Mouse (Mus musculus): Measurements from ENCODE around the gene Fermt3. TPM values are rescaled to one million over a fixed set of nuclear protein-coding genes. Genes with fewer than 3 reads are reported as not detected.

The Fermt3 gene
- polyA plus RNA-seq, 1 experiment from 2014 or later = 4.0 TPM

DNA sequence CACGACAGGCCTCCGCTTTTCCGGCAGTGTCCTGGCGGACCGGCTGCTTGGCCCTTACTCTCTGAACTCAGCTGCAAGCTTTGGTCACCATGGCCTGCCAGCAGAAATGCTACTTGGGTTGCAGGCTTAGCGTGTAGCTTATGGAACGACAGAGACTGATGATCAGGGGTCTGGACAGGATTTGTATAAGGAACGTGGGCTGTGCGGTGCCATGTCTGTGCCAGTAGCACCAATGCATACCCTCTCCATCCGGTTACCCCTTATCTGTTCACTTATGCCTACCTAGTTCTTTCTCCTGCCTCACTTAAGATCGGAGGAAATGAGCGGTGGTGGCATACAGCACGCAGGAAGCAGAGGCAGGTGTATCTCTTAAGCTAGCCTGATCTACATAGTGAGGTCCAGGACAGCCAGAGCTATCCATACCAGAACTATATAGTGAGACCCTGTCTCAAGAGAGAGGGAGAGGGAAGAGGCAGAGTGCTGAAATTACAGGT lies 21.4 kb upstream of the Fermt3 start:
- no peak for ATAC-seq
- Histone ChIP-seq H3K36me3 (ENCODE audit: control insufficient read depth, insufficient read depth, low read length) (no peaks in the 10 kb centered on the region), H3K27me3 (replicated peaks; ENCODE audit: control insufficient read depth, insufficient read depth, low read length) (no peaks in the 10 kb centered on the region), H3K4me1 (ENCODE audit: control insufficient read depth, insufficient read depth, low read depth, low read length) (peaks cover 22% of the 10 kb centered on the region), H3K9ac (ENCODE audit: low read depth, low read length) (peak overlapping the region; percentile 72), H3K9me3 (ENCODE audit: control insufficient read depth, low read length) (no peaks in the 10 kb centered on the region), H3K4me3 (ENCODE audit: low read length) (peak overlapping the region; percentile 47), H3K27ac (ENCODE audit: low read depth, low read length) (peak overlapping the region; percentile 87), H3K4me2 (ENCODE audit: low read length) (peak overlapping the region; percentile 72)
- WGBS = 24% methylated on average over 13 of the region's 13 CpGs

DNA sequence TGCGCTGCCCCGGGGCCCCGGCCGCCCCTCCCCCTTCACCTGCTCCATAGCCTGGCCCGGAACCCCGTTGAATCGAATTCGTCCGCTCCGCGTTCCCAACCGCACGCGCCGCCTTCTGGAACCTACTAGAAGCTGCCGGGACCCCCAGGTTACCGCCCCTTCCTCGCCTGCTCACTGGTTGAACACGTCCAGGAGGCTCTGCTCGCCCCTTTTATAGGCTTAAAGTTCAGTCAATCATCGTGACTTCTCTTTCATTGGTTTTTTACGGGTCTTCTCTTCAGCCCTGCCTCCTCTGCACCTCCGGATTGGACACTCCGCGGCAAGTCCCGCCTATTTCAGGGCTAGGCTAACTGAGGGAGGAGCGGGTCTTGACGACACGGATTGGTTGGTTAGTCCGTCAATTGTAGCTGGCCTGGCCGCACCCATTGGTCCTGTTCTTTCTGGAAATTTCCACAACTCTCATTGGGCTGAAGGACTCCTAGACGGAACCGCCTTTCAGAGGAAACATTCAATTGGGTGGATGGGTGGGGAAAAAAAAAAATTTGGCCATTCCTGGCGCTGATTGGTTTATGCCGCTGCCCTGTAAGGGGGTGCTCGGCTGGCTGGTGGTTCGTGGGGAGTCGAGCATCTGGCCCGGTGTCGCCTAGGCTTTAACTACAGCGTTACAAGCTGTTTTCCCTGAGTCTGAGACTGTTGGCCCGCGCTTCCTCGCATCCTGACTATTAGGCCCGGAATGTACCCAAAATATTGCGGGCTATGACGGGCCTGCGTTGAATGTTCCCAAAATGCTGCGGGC lies 20.8 kb upstream of the Fermt3 start, which contains the start of gene Stip1:
TSS of gene Stip1 (minus strand) at position 127 of the 796 bp plus-strand sequence.
- peaks cover 22% of the 10 kb centered on the region for H3K4me1 ChIP-seq (ENCODE audit: control insufficient read depth, insufficient read depth, low read depth, low read length)
- H3K9me3 ChIP-seq (ENCODE audit: control insufficient read depth, low read length) = no peaks in the 10 kb centered on the region
- no peaks in the 10 kb centered on the region for H3K36me3 ChIP-seq (ENCODE audit: control insufficient read depth, insufficient read depth, low read length)
- peak within 1 kb of the TSS; percentile 77 for H3K4me3 ChIP-seq (ENCODE audit: low read length)
- WGBS = 1% methylated on average over 49 of the region's 49 CpGs
- peak within 1 kb of the TSS; percentile 72 for H3K4me2 ChIP-seq (ENCODE audit: low read length)
- no peaks in the 10 kb centered on the region for H3K27me3 ChIP-seq (replicated peaks; ENCODE audit: control insufficient read depth, insufficient read depth, low read length)
- peak; percentile 99 for ATAC-seq
- peak within 1 kb of the TSS; percentile 87 for H3K27ac ChIP-seq (ENCODE audit: low read depth, low read length)
- peak within 1 kb of the TSS; percentile 93 for H3K9ac ChIP-seq (ENCODE audit: low read depth, low read length)

DNA sequence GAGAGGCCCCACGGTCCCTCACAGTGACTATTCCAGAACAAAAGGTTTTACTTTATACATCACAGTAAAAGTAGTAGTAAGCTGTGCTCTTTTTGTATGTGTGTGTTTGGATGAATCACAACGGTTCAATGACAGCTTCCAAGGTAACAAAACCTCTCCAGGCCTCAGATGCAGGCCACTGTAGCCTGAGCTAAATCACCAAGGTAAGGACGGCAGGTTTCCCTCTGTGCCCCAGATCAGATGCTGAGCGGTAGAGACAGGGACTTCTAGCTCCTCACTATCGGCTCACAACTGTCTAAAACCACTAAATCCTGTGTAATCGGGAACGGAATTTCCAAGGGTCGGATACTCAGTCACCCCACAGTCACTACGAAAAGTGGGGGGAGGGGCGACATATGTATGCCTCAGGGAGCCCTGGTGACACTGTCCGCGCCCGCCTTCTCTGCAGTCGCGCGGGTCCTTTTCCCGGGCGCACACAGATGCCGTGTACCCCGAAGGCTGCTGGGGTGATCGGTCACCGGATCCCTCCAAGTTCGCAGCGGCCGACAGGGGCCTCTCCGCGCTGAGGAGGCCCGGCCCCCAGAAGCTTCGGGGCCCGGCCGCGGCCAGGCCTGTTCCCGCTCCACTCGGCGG lies 19.9 kb upstream of the Fermt3 start:
- peaks cover 22% of the 10 kb centered on the region for H3K4me1 ChIP-seq (ENCODE audit: control insufficient read depth, insufficient read depth, low read depth, low read length)
- no peaks in the 10 kb centered on the region for H3K27me3 ChIP-seq (replicated peaks; ENCODE audit: control insufficient read depth, insufficient read depth, low read length)
- H3K27ac ChIP-seq (ENCODE audit: low read depth, low read length) = peak overlapping the region; percentile 81
- no peaks in the 10 kb centered on the region for H3K9me3 ChIP-seq (ENCODE audit: control insufficient read depth, low read length)
- no peaks in the 10 kb centered on the region for H3K36me3 ChIP-seq (ENCODE audit: control insufficient read depth, insufficient read depth, low read length)
- peak overlapping the region; percentile 77 for H3K4me3 ChIP-seq (ENCODE audit: low read length)
- 2% methylated on average over 29 of the region's 35 CpGs for WGBS
- peak overlapping the region; percentile 65 for H3K4me2 ChIP-seq (ENCODE audit: low read length)
- peak; percentile 3; the same call in 1 of the 2 replicates for ATAC-seq
- peak overlapping the region; percentile 93 for H3K9ac ChIP-seq (ENCODE audit: low read depth, low read length)

- peaks cover 16% of the 10 kb centered on the region for H3K4me1 ChIP-seq (ENCODE audit: control insufficient read depth, insufficient read depth, low read depth, low read length)
- H3K4me2 ChIP-seq (ENCODE audit: low read length) = no peak overlapping the region
- H3K27ac ChIP-seq (ENCODE audit: low read depth, low read length) = no peak overlapping the region
- peaks cover 38% of the 10 kb centered on the region for H3K36me3 ChIP-seq (ENCODE audit: control insufficient read depth, insufficient read depth, low read length)
- H3K9me3 ChIP-seq (ENCODE audit: control insufficient read depth, low read length) = no peaks in the 10 kb centered on the region
- 91% methylated on average over 5 of the region's 5 CpGs for WGBS
- no peak overlapping the region for H3K9ac ChIP-seq (ENCODE audit: low read depth, low read length)
- H3K27me3 ChIP-seq (replicated peaks; ENCODE audit: control insufficient read depth, insufficient read depth, low read length) = no peaks in the 10 kb centered on the region
- no peak for ATAC-seq
- H3K4me3 ChIP-seq (ENCODE audit: low read length) = no peak overlapping the region
Observed at GRCm38 (mm10) chr19:7034006-7034405, 14.7 kb upstream of the Fermt3 start.

DNA sequence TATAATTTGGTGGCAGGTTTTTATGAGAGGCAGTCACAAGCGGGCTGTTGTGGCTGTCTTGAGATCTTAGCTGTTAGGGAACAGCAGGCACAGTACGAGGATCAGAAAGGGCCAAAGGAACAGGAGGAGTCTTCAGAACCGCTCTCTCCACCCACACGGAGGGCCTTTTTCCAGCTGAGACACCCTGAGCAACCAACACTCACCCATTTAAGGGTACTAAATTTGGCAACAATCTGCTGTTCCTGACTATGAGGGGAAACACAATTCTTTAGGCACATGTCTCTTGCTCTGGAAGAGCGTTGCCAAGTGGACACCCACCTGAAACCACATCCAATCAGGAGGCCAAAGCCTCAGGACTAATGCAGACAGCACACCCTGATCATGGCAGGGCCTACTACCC lies 10.3 kb upstream of the Fermt3 start:
- no peak overlapping the region for H3K4me2 ChIP-seq (ENCODE audit: low read length)
- no peak overlapping the region for H3K9ac ChIP-seq (ENCODE audit: low read depth, low read length)
- ATAC-seq = no peak
- no peaks in the 10 kb centered on the region for H3K9me3 ChIP-seq (ENCODE audit: control insufficient read depth, low read length)
- no peak overlapping the region for H3K4me3 ChIP-seq (ENCODE audit: low read length)
- H3K36me3 ChIP-seq (ENCODE audit: control insufficient read depth, insufficient read depth, low read length) = peaks cover 62% of the 10 kb centered on the region
- H3K27ac ChIP-seq (ENCODE audit: low read depth, low read length) = no peak overlapping the region
- no peaks in the 10 kb centered on the region for H3K4me1 ChIP-seq (ENCODE audit: control insufficient read depth, insufficient read depth, low read depth, low read length)
- H3K27me3 ChIP-seq (replicated peaks; ENCODE audit: control insufficient read depth, insufficient read depth, low read length) = no peaks in the 10 kb centered on the region
- 95% methylated on average over 5 of the region's 5 CpGs for WGBS

DNA sequence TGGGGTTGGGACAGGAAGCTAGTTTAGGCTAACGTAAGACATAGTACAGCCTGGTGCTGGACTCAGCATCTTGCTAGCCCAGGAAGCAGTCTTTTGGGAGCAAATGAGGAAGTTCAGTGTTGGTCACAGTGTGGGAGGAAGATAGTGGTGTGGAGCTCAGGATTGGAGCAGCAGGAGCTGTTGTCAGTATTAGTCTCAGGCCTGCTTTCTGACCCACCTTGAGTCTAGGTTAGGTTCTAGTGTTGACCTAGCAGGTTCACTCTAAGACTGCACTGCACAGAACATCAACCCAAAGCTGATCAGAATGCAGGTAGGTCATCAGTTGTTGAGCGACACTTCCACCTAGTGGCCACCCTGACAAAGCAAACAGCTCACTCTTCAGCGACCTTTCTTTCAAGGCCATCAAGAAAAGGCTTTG lies 964 bp upstream of the Fermt3 start:
- Histone ChIP-seq H3K4me2 (ENCODE audit: low read length) (no peak overlapping the region), H3K9me3 (ENCODE audit: control insufficient read depth, low read length) (no peaks in the 10 kb centered on the region), H3K27me3 (replicated peaks; ENCODE audit: control insufficient read depth, insufficient read depth, low read length) (no peaks in the 10 kb centered on the region), H3K9ac (ENCODE audit: low read depth, low read length) (no peak overlapping the region), H3K4me1 (ENCODE audit: control insufficient read depth, insufficient read depth, low read depth, low read length) (no peaks in the 10 kb centered on the region), H3K36me3 (ENCODE audit: control insufficient read depth, insufficient read depth, low read length) (peaks cover 33% of the 10 kb centered on the region), H3K27ac (ENCODE audit: low read depth, low read length) (no peak overlapping the region), H3K4me3 (ENCODE audit: low read length) (no peak overlapping the region)
- 49% methylated on average over 3 of the region's 3 CpGs for WGBS
- peak; percentile 75; the same call in 1 of the 2 replicates for ATAC-seq

- WGBS = 90% methylated on average over 11 of the region's 11 CpGs
- H3K4me3 ChIP-seq (ENCODE audit: low read length) = no peak overlapping the region
- no peak overlapping the region for H3K27ac ChIP-seq (ENCODE audit: low read depth, low read length)
- H3K27me3 ChIP-seq (replicated peaks; ENCODE audit: control insufficient read depth, insufficient read depth, low read length) = no peaks in the 10 kb centered on the region
- peaks cover 27% of the 10 kb centered on the region for H3K36me3 ChIP-seq (ENCODE audit: control insufficient read depth, insufficient read depth, low read length)
- no peaks in the 10 kb centered on the region for H3K4me1 ChIP-seq (ENCODE audit: control insufficient read depth, insufficient read depth, low read depth, low read length)
- H3K9ac ChIP-seq (ENCODE audit: low read depth, low read length) = no peak overlapping the region; the same call in 1 of the 2 replicates
- no peak for ATAC-seq
- H3K4me2 ChIP-seq (ENCODE audit: low read length) = no peak overlapping the region
- H3K9me3 ChIP-seq (ENCODE audit: control insufficient read depth, low read length) = no peaks in the 10 kb centered on the region
Observed at GRCm38 (mm10) chr19:7018546-7018945, 723 bp downstream of the Fermt3 start.

DNA sequence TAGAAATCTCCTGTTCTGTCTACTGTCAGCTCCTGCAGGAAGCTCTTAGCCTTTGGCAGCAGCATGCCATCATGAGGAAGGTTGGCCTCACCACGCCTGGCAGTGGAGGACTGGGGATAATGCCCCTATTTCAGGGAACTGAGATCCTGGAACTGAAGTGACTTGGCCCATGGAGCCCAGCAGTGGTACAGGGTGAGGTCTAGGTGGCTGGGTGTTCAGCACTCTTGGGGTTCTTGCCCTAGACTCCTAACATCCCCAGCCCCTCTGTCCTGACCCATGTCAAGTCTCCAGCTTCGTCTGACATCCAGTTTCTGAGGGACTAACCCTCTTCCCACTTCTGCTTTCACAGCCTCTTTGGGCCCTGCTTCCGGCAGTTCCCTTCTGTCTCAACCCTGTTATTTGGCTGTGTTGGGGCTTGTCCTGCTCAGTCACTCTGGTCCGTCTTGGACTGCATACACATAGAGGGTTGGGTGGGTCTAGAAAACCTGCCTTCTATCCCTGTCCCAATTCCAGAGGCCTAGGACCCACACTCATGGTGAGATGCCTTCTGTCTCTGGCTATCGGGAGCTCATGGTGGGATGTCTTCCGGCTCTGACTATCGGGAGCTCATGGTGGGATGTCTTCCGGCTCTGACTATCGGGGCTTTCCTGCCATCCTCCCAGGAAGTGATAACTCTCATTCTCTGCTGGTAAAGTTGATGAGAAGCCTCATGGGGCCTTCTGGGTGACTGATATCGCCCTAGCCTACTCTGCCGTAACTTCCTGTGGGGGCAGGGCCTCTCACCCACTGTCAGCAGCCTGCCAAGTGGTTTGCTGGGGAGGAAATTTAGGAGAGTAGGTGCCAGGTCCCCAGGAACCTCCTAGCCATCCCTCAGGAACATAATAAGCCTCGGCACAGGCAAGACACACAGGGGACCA lies 1.5 kb downstream of the Fermt3 start:
- Histone ChIP-seq H3K36me3 (ENCODE audit: control insufficient read depth, insufficient read depth, low read length) (peaks cover 23% of the 10 kb centered on the region), H3K4me3 (ENCODE audit: low read length) (no peak overlapping the region), H3K27me3 (replicated peaks; ENCODE audit: control insufficient read depth, insufficient read depth, low read length) (no peaks in the 10 kb centered on the region), H3K9ac (ENCODE audit: low read depth, low read length) (no peak overlapping the region; the same call in 1 of the 2 replicates), H3K9me3 (ENCODE audit: control insufficient read depth, low read length) (no peaks in the 10 kb centered on the region), H3K27ac (ENCODE audit: low read depth, low read length) (no peak overlapping the region), H3K4me2 (ENCODE audit: low read length) (no peak overlapping the region), H3K4me1 (ENCODE audit: control insufficient read depth, insufficient read depth, low read depth, low read length) (no peaks in the 10 kb centered on the region)
- WGBS = 92% methylated on average over 12 of the region's 12 CpGs
- ATAC-seq = no peak
